Mouse (Mus musculus) hindbrain, embryonic 12.5 days (tissue): ENCODE results near the gene Kdm4d. TPM values are rescaled to one million over a fixed set of nuclear protein-coding genes. Genes with fewer than 3 reads are reported as not detected.

ENCODE experiments used
- polyA plus RNA-seq: library from polyadenylated mRNA; unstranded; fragments of >200 nt; fragmentation: Nextera tagmentation; extraction: Ambion mirVana; gene quantifications from 2 replicates; pipeline ENCODE4 v1.2.1, GENCODE M21; 2016

Gene Kdm4d
- polyA plus RNA-seq, 1 experiment from 2014 or later = 0.19 TPM

Other genes starting within 250 kb of the Kdm4d start
- gene Sesn3, start 225.4 kb downstream of the Kdm4d start, polyA plus RNA-seq = 25.3 and 25.7 TPM in 2 replicates
- gene Endod1, start 119.0 kb downstream of the Kdm4d start, polyA plus RNA-seq = 11.0 and 11.9 TPM in 2 replicates
- gene Cwc15, start 135 bp upstream of the Kdm4d start, polyA plus RNA-seq = 174 and 177 TPM in 2 replicates
- 18.2 and 18.4 TPM in 2 replicates for gene Amotl1, start 144.6 kb upstream of the Kdm4d start, polyA plus RNA-seq
- 0.17 and 0.39 TPM in 2 replicates for gene Piwil4, start 240.3 kb upstream of the Kdm4d start, polyA plus RNA-seq